Mouse (Mus musculus) ES-E14 (cell line): ENCODE results near the gene Trak2.

Source experiments
- ZC3H11A ChIP-seq: IDR thresholded peaks from 2 replicates; pipeline ENCODE4 v1.6.1; 2012; ENCODE audit warnings: low read depth, mild to moderate bottlenecking, inconsistent platforms, low read length, borderline replicate concordance
- ZNF384 ChIP-seq: IDR thresholded peaks from 2 replicates; pipeline ENCODE4 v1.6.1; 2012; ENCODE audit warnings: low read depth, low read length, inconsistent platforms

DNA sequence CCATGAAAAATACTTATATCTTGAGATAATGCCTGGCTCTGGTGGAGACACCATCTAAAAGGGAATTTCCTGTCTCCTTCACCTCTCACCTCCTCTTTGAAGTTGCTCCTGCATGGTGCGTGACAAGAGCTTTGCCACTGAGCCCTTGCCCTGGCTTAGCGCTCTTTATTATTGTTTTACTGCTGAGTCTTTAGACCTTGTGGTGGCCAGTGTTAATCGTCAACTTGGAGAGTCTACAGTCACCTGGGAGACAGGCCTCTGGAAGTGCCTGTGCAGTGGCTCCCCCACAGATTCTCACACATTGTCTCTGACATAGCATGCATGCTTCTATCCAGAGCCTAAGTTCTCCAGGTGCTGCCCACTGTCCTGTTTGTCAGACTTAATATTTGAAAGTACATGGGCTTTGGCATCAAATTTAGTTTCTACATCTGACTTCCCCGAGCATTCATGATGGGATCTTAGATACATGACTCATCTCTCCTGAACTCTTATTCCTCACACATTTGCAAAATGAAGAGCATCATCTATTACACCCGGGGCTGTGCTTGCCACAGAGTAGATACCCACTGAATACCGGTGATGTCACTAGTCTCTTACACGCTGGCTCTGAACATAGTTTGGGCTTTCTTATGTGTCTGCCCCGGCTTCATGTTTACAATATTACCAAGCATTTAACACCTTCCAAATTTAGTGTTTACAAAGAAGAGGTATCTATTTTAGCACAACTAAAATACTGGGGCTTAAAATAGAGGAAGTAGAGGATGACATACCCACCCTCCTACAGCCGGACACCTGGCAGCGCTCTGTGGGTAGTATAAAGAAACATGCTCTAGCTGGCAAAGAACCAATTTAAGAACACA, 36.3 kb downstream of the Trak2 start:
- no peak for TF ChIP-seq ZC3H11A
- no peak for TF ChIP-seq ZNF384
